Mouse (Mus musculus): ENCODE results near the gene Cybc1. TPM values are rescaled to one million over a fixed set of nuclear protein-coding genes. Genes with fewer than 3 reads are reported as not detected.

The Cybc1 gene
- polyA plus RNA-seq (2015; fragmentation: Nextera tagmentation; extraction: Ambion mirVana), result 22.0 and 26.4 TPM in 2 replicates

GRCm38 (mm10) chr11:121229018-121229439 is at the start of gene Cybc1:
Gene Cybc1, minus strand, starts transcription at chr11:121229322.

GRCm38 (mm10) chr11:121259160-121260100 is 30.3 kb upstream of the Cybc1 start, which contains the start of gene Foxk2:
Gene Foxk2, plus strand, starts transcription at chr11:121259990.

GRCm38 (mm10) chr11:121236564-121237344 is 7.6 kb upstream of the Cybc1 start, which contains the start of gene Narf:
Gene Narf, plus strand, starts transcription at chr11:121237253.

DNA sequence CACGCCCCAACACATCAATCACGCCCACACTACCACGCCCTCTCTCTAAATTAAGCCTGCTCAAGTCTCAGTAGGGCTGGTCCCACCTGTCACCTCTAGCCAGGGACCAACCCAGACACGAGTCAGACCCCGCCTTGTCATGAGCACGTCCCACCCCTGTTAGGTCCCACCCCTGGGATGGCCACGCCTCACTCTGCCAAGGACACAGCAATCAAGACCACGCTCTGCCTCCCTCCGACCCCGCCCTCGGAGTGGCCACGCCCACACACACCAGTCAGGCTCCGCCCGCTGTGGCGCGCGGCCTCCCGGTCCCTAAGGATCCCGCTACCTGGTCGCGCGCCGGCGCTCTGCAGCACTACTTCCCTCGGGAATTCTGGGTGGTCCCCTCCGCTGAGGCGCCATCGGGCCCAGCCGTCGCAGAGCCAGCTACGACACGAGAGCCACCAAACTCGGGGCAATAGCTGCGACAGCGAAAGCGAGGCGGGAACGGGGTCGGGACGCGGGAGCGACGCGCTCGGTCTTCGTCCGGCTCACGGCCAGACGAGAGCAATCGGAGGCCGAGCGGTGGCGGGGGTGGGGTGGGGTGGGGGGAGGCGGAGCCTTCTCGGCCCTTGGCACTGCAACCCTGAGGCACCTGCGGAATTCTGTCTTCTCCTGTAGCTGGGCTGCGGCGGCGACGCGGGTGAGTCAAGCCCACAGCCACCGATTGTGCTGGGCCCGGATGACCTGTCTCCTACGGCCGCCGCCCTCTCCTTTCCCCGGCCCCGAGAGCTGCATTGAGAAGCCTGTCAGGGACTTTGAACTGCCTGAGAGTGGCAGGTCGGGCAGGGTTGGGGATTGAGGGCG is 24.7 kb downstream of the Cybc1 start, which contains the start of the genes Hexdc and Ogfod3:
Gene Hexdc (plus strand): TSS at position 273 of the 846 bp plus-strand sequence.
Gene Ogfod3 (minus strand): TSS at position 551 of the 846 bp plus-strand sequence.

Other genes with a start within 250 kb of the Cybc1 start
- 53.8 and 75.9 TPM in 2 replicates for gene Csnk1d, start 238.0 kb downstream of the Cybc1 start, polyA plus RNA-seq (2015; fragmentation: Nextera tagmentation; extraction: Ambion mirVana)
- 0.73 and 0.98 TPM in 2 replicates for gene Cd7, start 189.9 kb downstream of the Cybc1 start, polyA plus RNA-seq (2015; fragmentation: Nextera tagmentation; extraction: Ambion mirVana)
- gene Sectm1b, start 165.8 kb downstream of the Cybc1 start, polyA plus RNA-seq (2015; fragmentation: Nextera tagmentation; extraction: Ambion mirVana), result 1.3 TPM in 1 of 2 replicates, not detected in the other
- 0.76 and 1.1 TPM in 2 replicates for gene Sectm1a, start 148.1 kb downstream of the Cybc1 start, polyA plus RNA-seq (2015; fragmentation: Nextera tagmentation; extraction: Ambion mirVana)
- gene Tex19.2, start 110.6 kb downstream of the Cybc1 start, polyA plus RNA-seq (2015; fragmentation: Nextera tagmentation; extraction: Ambion mirVana), result 0.16 TPM in 1 of 2 replicates, not detected in the other
- gene Tex19.1, start 83.2 kb downstream of the Cybc1 start, polyA plus RNA-seq (2015; fragmentation: Nextera tagmentation; extraction: Ambion mirVana), result not detected in 2 replicates
- 0.09 TPM in 1 of 2 replicates, not detected in the other for gene Uts2r, start 69.1 kb downstream of the Cybc1 start, polyA plus RNA-seq (2015; fragmentation: Nextera tagmentation; extraction: Ambion mirVana)
- gene Hexdc, start 24.9 kb downstream of the Cybc1 start, polyA plus RNA-seq (2015; fragmentation: Nextera tagmentation; extraction: Ambion mirVana), result 6.9 and 7.4 TPM in 2 replicates
- 29.3 and 40.0 TPM in 2 replicates for gene Ogfod3, start 24.6 kb downstream of the Cybc1 start, polyA plus RNA-seq (2015; fragmentation: Nextera tagmentation; extraction: Ambion mirVana)
- gene Narf, start 7.9 kb upstream of the Cybc1 start, polyA plus RNA-seq (2015; fragmentation: Nextera tagmentation; extraction: Ambion mirVana), result 13.6 and 15.3 TPM in 2 replicates
- 4.8 and 5.8 TPM in 2 replicates for gene Foxk2, start 30.7 kb upstream of the Cybc1 start, polyA plus RNA-seq (2015; fragmentation: Nextera tagmentation; extraction: Ambion mirVana)
- 74.8 and 82.6 TPM in 2 replicates for gene Wdr45b, start 125.1 kb upstream of the Cybc1 start, polyA plus RNA-seq (2015; fragmentation: Nextera tagmentation; extraction: Ambion mirVana)
- 10.2 and 12.2 TPM in 2 replicates for gene Rab40b, start 158.9 kb upstream of the Cybc1 start, polyA plus RNA-seq (2015; fragmentation: Nextera tagmentation; extraction: Ambion mirVana)
- 4.5 and 6.8 TPM in 2 replicates for gene Fn3krp, start 192.1 kb upstream of the Cybc1 start, polyA plus RNA-seq (2015; fragmentation: Nextera tagmentation; extraction: Ambion mirVana)
- gene Fn3k, start 205.6 kb upstream of the Cybc1 start, polyA plus RNA-seq (2015; fragmentation: Nextera tagmentation; extraction: Ambion mirVana), result 1.5 and 2.4 TPM in 2 replicates
- gene Tbcd, start 222.6 kb upstream of the Cybc1 start, polyA plus RNA-seq (2015; fragmentation: Nextera tagmentation; extraction: Ambion mirVana), result 26.7 and 29.1 TPM in 2 replicates